Mouse (Mus musculus) embryonic facial prominence, embryonic 10.5 days (tissue): ENCODE measurements around the gene Gon7. TPM values are rescaled to one million over a fixed set of nuclear protein-coding genes. Genes with fewer than 3 reads are reported as not detected.
A peak's percentile ranks its signal among the peaks of the same experiment; 100 is the strongest.

Experiments
- DNase-seq: peaks from one replicate; pipeline ENCODE4 v3.0.0-alpha.2; 2017; ENCODE audit warnings: low spot score
- H3K27ac ChIP-seq: fragments of 300-500 bp; sonication (generic); replicated peaks from 2 replicates; pipeline ENCODE4 v1.5.1; 2016; ENCODE audit warnings: mild to moderate bottlenecking
- H3K27me3 ChIP-seq: fragments of 300-500 bp; sonication (generic); replicated peaks from 2 replicates; pipeline ENCODE4 v1.6.1; 2016; ENCODE audit warnings: low read depth, mild to moderate bottlenecking; ENCODE audit not compliant: poor library complexity, severe bottlenecking
- H3K36me3 ChIP-seq: fragments of 300-500 bp; sonication (generic); replicated peaks from 2 replicates; pipeline ENCODE4 v1.6.1; 2016; ENCODE audit warnings: mild to moderate bottlenecking, moderate library complexity
- H3K4me1 ChIP-seq: fragments of 300-500 bp; sonication (generic); 2 replicates; pipeline ENCODE4 v1.6.1; 2016
- H3K4me3 ChIP-seq: fragments of 300-500 bp; sonication (generic); 2 replicates; pipeline ENCODE4 v1.5.1; 2016; ENCODE audit warnings: mild to moderate bottlenecking, moderate library complexity
- H3K9me3 ChIP-seq: fragments of 300-500 bp; sonication (generic); 2 replicates; pipeline ENCODE4 v1.6.1; 2016; ENCODE audit warnings: mild to moderate bottlenecking
- WGBS: fragments of 180-500 bp; shearing (Covaris S2); methylation state at CpG from one replicate; pipeline ENCODE4 v1.1.7; 2016; 5-methylcytosine and 5-hydroxymethylcytosine counted together
- polyA plus RNA-seq: library from polyadenylated mRNA; unstranded; fragments of >200 nt; fragmentation: Nextera tagmentation; extraction: Ambion mirVana; gene quantifications from 2 replicates; pipeline ENCODE4 v1.2.1, GENCODE M21; 2016

Gon7 gene
- polyA plus RNA-seq, 1 experiment from 2014 or later = 53.7 TPM

GRCm38 (mm10) chr12:102733381-102733780 is 24.2 kb downstream of the Gon7 start:
- Histone ChIP-seq H3K9me3 (no peaks in the 10 kb centered on the region), H3K27ac (no peak overlapping the region), H3K27me3 (no peaks in the 10 kb centered on the region), H3K4me3 (no peak overlapping the region), H3K4me1 (peaks cover 25% of the 10 kb centered on the region), H3K36me3 (no peaks in the 10 kb centered on the region)
- 11% methylated on average over 5 of the region's 5 CpGs for WGBS
- peak; percentile 81 for DNase-seq

- peaks cover 25% of the 10 kb centered on the region for H3K4me1 ChIP-seq
- no peaks in the 10 kb centered on the region for H3K36me3 ChIP-seq
- DNase-seq = no peak
- peak overlapping the region; percentile 47 for H3K4me3 ChIP-seq
- H3K27me3 ChIP-seq = no peaks in the 10 kb centered on the region
- no peaks in the 10 kb centered on the region for H3K9me3 ChIP-seq
- 47% methylated on average over 16 of the region's 16 CpGs for WGBS
- H3K27ac ChIP-seq = peak overlapping the region; percentile 92
Observed at GRCm38 (mm10) chr12:102730798-102731619, 26.6 kb downstream of the Gon7 start.

- 33% methylated on average over 26 of the region's 26 CpGs for WGBS
- no peaks in the 10 kb centered on the region for H3K9me3 ChIP-seq
- DNase-seq = peak; percentile 94
- peak overlapping the region; percentile 47 for H3K4me3 ChIP-seq
- H3K4me1 ChIP-seq = peaks cover 25% of the 10 kb centered on the region
- H3K27me3 ChIP-seq = no peaks in the 10 kb centered on the region
- H3K27ac ChIP-seq = peak overlapping the region; percentile 92
- no peaks in the 10 kb centered on the region for H3K36me3 ChIP-seq
Observed at GRCm38 (mm10) chr12:102729855-102730797, 27.5 kb downstream of the Gon7 start.

- H3K4me3 ChIP-seq = no peak overlapping the region
- H3K36me3 ChIP-seq = no peaks in the 10 kb centered on the region
- no peaks in the 10 kb centered on the region for H3K9me3 ChIP-seq
- WGBS = 83% methylated on average over 7 of the region's 7 CpGs
- H3K27ac ChIP-seq = no peak overlapping the region
- no peaks in the 10 kb centered on the region for H3K27me3 ChIP-seq
- H3K4me1 ChIP-seq = peaks cover 24% of the 10 kb centered on the region
- no peak for DNase-seq
Observed at GRCm38 (mm10) chr12:102725761-102726175, 31.8 kb downstream of the Gon7 start.

- Histone ChIP-seq H3K27me3 (no peaks in the 10 kb centered on the region), H3K36me3 (no peaks in the 10 kb centered on the region), H3K4me1 (peaks cover 18% of the 10 kb centered on the region), H3K9me3 (no peaks in the 10 kb centered on the region), H3K4me3 (no peak overlapping the region), H3K27ac (no peak overlapping the region)
- no peak for DNase-seq
- 91% methylated on average over 6 of the region's 6 CpGs for WGBS
Observed at GRCm38 (mm10) chr12:102725146-102725545, 32.5 kb downstream of the Gon7 start.

DNA sequence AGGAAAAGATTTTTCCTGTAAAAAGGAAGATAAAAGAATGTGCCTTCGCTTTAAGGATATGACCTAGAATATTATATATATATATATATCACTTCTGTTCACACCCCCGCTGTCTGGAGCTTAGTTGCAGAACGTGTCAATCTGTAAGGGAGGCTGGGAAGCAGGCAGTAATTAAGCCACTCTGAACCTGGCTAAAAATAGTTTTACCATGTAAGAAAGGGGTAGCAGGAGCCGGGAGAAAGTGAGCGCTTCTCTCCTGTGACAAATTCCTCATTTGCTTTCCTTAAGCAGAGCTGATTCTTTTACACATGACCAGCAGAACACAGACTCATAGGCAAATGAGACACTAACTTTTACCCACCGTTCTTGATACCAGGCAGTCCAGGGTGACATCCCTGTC is 33.7 kb downstream of the Gon7 start:
- WGBS = 77% methylated on average over 6 of the region's 6 CpGs
- peaks cover 17% of the 10 kb centered on the region for H3K4me1 ChIP-seq
- no peaks in the 10 kb centered on the region for H3K36me3 ChIP-seq
- H3K9me3 ChIP-seq = no peaks in the 10 kb centered on the region
- no peak for DNase-seq
- no peak overlapping the region for H3K27ac ChIP-seq
- no peaks in the 10 kb centered on the region for H3K27me3 ChIP-seq
- H3K4me3 ChIP-seq = no peak overlapping the region

GRCm38 (mm10) chr12:102722966-102723365 is 34.6 kb downstream of the Gon7 start:
- Histone ChIP-seq H3K9me3 (no peaks in the 10 kb centered on the region), H3K27me3 (no peaks in the 10 kb centered on the region), H3K27ac (no peak overlapping the region), H3K4me3 (no peak overlapping the region), H3K36me3 (no peaks in the 10 kb centered on the region), H3K4me1 (peaks cover 17% of the 10 kb centered on the region)
- 72% methylated on average over 8 of the region's 8 CpGs for WGBS
- no peak for DNase-seq

- Histone ChIP-seq H3K4me1 (peaks cover 17% of the 10 kb centered on the region), H3K9me3 (no peaks in the 10 kb centered on the region), H3K36me3 (no peaks in the 10 kb centered on the region), H3K27me3 (no peaks in the 10 kb centered on the region), H3K27ac (peak overlapping the region; percentile 40; the same call in 1 of the 2 replicates), H3K4me3 (no peak overlapping the region)
- DNase-seq = no peak
- WGBS = 64% methylated on average over 11 of the region's 11 CpGs
Observed at GRCm38 (mm10) chr12:102722451-102722850, 35.2 kb downstream of the Gon7 start.

DNA sequence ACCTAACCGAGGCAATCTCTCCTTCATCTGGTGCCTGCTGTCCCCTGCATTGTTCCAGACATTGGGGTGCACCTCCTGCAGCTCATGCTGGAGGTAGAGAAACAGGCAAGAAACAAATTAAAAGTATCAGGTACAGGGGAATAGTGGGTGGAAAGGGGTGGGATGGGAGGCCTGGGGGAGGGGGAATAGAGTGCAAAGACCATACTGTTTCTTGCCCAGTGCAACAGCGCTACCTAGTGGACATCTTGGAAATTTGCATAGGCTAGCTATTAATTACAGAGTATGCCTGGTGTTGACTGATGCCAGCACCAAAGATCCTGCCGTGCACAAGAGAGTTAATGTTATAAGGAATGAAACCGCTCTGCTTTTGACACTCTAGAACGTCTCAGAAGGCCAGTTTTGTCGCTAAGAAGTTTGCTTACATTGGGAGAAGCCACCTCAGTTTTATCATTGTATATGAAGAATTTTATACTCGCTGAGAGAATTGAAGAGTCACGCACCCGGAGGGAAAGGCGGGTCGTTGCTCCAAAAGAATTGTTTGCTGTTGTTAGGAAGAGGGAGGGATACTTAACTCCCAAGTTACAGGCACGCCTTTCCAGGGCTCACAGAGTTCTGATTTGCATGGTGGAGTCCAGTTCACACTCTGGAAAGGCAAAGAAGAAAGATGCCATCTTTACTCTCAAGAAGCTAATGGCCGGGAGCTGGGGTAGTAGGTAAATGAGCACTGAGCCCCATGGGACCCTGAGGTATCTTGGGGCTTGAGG is 37.9 kb downstream of the Gon7 start:
- peaks cover 17% of the 10 kb centered on the region for H3K4me1 ChIP-seq
- H3K27ac ChIP-seq = no peak overlapping the region
- H3K9me3 ChIP-seq = no peaks in the 10 kb centered on the region
- H3K27me3 ChIP-seq = no peaks in the 10 kb centered on the region
- DNase-seq = peak; percentile 71
- WGBS = 31% methylated on average over 13 of the region's 13 CpGs
- H3K36me3 ChIP-seq = no peaks in the 10 kb centered on the region
- no peak overlapping the region for H3K4me3 ChIP-seq

DNA sequence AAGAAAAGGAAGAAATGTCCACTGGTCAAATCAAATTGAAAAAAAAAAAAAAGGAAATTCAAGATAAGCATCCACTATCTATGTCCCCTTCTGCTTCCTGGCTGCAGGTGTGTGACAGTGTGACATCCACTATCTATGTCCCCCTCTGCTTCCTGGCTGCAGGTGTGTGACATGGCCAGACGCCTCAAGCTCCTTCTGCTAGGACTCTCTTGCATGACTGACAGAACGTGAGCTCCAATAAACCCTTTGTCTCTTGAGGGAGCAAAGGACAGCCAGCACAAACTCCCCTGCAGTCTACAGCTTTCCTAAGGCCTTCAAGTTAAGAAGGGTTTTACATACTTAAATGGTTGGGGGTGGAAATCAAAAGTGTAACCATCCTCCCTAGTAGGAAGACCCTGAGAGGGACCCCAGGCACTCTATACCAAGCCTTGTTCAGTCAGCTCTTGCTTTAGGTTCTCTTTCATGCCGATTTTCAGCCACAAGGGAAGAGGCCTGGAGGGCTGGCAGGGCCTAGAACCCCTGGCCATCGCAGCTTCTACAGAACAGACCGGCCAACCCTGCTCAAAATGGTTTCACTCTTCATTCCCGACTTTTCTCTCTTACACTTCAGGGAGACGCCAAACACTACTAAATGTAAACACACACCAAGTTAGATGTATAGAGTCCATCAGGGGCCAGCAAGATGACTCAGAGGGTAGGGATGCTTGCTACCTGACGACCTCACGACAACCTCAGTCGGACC is 42.8 kb downstream of the Gon7 start:
- 84% methylated on average over 10 of the region's 10 CpGs for WGBS
- Histone ChIP-seq H3K36me3 (no peaks in the 10 kb centered on the region), H3K4me3 (no peak overlapping the region), H3K9me3 (no peaks in the 10 kb centered on the region), H3K4me1 (peaks cover 19% of the 10 kb centered on the region), H3K27me3 (no peaks in the 10 kb centered on the region), H3K27ac (no peak overlapping the region)
- no peak for DNase-seq

DNA sequence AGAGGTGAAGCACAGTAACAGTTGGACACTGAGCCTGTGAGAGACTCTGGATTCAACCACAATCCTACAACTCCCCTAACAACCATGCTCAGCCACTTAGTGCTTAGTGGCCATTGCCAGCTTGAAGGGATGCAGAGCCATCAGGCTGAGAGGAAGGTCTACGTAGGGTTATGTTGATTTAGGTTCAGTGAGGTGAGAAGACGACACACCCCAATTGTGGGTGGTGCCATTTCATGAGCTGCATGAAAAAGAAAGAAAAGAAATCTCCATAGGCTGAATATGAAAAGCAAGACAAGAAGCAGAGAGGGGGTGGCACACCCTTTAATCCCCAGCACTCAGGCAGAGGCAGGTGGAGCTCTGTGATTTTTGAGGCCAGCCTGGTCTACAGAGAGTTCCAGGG is 43.5 kb downstream of the Gon7 start:
- no peak overlapping the region for H3K4me3 ChIP-seq
- H3K27me3 ChIP-seq = no peaks in the 10 kb centered on the region
- H3K36me3 ChIP-seq = no peaks in the 10 kb centered on the region
- DNase-seq = no peak
- no peak overlapping the region for H3K27ac ChIP-seq
- H3K9me3 ChIP-seq = no peaks in the 10 kb centered on the region
- H3K4me1 ChIP-seq = peaks cover 13% of the 10 kb centered on the region
- 79% methylated on average over 2 of the region's 2 CpGs for WGBS
